Mouse (Mus musculus): ENCODE measurements around the gene Synj2.

Synj2 gene

DNA sequence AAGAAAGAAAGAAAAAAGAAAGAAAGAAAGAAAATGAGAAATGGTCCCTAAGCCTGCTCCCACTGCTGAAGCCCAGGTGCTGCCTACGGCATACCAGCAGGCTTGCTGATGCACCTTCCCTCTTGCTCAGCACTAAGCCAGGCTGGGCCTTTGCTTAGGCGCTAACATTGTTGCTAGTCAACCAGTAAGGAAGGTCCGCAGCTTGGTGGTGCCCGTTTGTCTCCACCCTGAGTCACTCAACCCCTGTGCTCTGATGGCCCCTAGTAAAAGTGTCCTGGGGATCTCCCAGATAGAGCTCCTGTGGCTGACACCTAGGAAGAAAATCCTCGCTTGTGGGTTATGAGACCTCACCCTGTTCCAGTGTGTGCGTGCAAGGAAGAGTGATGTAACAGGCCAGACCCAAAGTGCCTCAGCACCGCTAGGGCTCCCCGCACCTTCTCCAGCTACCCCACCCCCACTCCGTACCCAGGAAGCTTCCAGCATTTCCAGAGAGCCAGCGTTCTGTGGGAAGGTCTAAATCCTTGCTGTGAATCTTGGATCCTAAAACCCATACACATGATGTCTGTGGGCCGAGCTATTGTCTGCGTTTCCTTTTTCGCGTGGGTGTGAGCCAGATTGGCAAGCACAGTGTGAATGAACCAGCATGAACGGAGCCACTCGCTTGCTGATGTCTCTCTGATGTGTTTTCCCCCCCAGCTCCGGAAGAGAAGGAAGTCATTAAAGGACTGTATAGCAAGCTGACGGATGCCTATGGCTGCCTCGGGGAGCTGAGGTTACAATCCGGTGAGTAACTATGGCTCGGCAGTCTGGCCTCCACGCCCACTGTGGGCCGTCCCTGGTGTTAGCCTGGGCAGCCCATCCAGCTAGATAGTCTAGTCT, 34.3 kb downstream of the Synj2 start:
- in situ Hi-C loops (cut with MboI, MseI): no loop called here

DNA sequence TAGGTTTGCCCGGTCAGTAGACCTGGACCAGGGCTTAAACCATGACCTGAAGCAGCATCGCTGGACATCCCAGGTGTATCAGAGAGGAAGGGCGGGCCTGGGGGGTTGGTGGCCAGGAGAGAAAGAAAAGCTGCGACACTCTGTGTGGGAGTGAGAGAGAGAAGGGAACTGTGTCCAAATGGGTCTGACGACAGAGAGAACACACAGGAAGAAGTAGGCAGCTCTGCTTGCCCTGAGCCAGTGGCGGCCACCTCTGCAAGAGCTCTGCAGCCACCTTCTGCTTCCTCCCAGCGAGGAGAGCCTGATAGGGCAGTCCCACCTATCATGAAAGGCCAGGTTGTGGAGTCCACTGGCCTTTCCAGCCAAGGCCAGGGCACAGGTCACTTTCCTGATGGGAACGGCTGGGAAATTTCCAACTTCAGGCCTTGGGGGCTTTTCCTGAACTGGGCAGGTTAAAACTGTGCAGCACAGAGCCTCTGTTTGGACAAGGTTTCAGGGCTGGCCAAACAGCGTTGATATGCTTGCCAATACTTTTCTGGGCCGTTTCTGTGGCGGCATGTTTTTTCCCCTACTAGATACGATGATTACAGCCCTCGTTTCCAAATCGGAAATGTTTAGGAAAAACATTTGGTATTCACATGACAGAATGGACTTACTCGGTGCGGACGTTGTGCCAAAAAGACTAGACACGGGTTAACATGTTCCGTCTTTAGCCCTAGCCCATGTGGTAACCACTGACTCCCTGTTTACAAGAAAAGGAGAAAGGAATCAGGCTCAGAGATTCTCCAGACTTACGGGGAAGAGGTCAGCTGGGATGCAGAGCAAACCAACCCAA, 35.4 kb downstream of the Synj2 start:
- in situ Hi-C loops (cut with MboI, MseI): no loop called here

DNA sequence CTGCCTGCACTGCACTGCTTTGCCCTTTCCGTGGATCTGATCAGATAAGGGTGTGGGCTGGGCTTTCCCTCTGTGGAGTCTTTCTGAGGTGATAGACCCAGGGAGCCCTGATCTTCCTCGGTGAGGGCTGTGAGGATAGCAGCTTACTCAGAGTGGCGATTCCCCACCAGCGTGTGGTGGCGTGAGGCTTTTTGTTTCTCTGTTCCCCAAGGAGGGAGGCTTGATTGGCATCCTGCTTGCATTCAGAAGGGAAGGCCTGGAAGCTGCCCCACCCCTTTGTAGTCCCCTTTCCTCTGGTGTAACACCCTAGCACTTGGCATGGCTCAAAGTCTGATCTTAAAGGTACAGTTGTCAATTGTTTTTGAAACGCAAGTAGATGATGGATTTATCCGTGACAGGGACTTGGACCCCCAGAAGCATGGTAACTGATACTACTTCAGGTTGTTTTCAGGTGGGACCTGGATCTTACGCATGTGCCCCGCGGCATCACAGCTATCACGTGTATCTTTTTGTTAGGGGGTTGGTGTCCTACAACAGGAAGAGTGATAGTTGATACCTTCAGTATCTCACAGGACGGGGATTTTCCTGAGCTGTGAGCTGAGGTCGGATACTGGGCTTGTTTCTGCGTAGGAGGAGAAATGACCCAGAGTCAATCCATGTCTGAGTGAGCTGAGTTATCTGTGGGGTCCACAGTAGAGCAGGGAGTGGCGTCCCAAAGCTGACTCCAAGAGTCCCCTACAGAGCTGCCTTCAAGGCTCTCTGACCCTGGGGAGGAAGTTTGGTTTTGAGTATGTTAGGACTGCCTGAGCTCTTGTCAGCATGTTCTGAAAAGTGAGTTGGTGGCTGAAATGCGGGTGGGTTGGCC, 36.2 kb downstream of the Synj2 start:
- in situ Hi-C loops (cut with MboI, MseI): no loop called here

DNA sequence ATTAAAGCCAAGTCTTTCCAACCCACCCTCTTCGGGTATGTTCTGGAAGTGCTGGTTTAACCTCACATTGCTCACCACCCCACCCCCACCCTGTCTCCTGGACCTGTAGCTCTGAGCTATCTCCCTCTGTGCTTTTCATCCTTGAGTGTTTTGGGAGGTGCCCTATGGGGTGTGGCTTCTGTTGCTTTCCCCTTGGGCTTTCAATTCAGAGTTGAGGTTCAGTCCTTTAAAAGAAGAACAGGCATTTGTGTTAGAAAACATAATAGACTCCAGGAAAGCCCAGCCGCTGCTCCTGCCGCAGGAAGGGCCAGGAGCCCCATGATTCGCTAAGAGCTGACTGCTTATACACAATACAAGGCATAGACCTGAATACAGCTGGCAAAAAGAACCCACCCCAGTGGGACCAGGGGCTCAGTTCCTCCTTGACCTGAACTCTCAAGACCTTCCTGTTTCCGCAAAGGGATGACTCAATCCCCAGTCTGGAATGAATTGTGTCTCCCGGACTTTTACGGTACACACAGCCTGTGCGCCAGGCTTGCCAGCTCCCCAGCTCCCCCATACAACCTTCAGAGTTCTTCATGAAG, 36.9 kb downstream of the Synj2 start:
- in situ Hi-C loops (cut with MboI, MseI): no loop called here

DNA sequence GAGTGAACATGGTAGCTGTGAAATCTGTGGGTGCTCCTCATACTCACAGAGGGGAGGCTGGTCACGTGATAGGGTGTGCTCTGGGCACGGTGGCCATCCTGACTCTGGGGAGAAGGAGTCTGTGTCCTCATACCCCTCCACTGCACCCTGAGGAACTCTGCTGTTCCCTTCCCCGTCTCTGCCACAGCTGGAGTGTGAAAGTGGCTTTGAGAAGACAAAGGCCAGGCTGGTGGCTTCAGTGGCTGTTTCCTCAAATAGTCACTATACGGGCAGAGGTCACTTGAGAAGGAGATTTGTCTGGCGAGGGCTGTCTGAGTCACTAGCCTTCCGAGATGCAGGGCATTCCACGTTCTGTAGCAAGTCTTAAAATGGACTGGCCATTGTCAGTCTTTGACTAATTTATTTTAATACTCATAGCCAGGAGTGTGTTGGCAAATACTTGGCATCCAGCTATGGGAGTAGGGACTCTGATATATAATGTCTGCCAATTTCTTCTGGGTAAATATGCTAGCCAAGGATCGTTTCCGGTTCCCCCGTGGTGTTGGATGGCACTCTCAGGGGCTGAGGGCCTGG, 37.5 kb downstream of the Synj2 start:
- in situ Hi-C loops (cut with MboI, MseI): no loop called here

DNA sequence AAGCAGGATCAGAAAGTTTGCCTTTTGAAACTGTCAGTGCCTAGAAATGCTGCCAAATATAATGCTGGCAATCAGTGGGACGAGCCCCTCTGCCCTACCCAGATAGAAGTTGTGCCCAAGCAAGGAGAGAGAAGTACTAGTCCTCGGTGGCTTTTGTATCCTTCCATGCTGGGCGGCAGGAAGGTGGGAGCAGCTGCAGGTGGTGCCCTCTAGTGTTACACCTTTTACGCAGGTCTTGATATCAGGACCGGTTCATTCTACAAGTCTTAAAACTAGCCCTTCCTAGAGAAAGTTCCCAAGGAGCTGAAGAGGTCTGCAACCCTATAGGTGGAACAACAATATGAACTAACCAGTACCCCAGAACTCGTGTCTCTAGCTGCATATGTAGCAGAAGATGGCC, 39.8 kb downstream of the Synj2 start:
- in situ Hi-C loops (cut with MboI, MseI): no loop called here

DNA sequence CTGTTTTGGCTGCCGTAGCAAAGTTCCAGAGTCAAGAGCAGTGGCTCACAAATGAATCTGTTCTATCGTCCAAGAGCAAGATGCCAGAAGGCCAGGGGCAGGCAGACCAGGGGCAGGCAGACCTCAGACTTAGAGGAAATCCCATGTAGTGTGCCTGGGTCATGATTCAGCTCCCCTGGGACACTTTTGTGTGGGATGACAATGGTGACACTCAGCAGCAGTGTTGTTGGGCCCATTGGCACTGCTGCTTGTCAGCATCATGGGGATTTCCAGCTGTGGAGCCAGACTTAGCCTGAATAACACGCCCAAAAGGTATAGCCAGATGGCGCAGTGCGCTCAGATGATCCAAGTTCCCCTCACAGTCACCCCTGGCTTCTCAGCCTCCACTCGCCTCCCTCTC, 42.1 kb downstream of the Synj2 start:
- in situ Hi-C loops (cut with MboI, MseI): no loop called here

DNA sequence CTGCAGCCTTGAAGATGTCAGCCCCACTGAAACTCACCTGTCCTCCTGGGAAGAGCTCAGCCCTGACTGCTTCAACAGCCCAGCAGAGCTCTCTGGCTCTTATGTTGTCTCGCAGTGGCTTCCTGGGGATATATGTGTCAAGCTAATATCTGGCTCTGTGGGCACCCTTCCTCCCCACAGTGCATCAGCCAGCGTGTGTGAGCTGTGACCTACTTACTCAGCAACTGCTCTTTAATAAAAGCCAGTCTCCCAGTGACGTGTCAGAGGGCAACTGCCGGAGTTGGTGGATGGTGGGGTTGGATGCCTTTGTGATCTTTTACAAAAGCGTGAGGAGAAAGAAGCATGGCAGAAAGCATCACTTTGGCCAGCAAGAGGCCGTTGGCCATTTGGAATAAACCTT, 42.8 kb downstream of the Synj2 start:
- in situ Hi-C loops (cut with MboI, MseI): no loop called here

DNA sequence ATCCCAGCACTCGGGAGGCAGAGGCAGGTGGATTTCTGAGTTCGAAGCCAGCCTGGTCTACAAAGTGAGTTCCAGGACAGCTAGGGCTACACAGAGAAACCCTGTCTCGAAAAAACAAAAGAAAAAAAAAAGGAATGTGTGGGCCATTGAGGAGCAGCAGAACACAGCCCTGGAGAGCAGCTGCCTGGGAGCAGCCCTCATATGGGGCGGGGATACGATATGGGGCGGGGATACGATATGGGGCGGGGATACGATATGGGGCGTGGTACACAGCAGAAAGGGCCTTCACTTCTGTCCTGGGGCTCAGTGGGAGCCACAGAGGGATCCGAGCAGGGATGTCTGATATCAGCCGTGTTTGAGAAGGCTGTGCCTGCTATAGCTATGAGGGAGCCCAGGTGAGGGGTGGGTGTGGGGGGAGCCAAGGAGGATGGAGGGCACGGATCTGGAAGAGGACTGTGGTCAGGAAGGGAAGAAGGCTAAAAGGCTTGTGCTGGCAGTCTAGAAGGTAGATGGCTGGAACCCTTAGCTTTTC, 43.7 kb downstream of the Synj2 start:
- in situ Hi-C loops (cut with MboI, MseI): no loop called here

DNA sequence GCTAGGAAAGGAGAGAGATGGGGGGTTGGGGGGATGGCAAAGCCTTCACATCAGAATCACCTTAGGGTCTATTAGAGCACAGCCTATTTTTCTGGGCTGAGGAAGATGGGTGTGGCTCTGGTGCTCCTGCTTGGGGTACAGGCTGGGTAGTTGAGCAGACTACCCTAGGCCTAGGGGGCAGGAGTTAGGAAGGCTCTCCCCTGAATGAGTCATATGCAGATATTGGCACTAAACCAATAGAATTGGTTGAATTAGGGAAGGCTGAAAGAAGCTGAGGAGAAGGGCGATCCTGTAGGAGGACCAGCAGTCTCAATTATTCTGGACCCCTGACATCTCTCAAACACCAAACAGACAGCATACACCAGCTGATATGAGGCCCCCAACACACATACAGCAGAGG, 44.2 kb downstream of the Synj2 start:
- in situ Hi-C loops (cut with MboI, MseI): no loop called here

DNA sequence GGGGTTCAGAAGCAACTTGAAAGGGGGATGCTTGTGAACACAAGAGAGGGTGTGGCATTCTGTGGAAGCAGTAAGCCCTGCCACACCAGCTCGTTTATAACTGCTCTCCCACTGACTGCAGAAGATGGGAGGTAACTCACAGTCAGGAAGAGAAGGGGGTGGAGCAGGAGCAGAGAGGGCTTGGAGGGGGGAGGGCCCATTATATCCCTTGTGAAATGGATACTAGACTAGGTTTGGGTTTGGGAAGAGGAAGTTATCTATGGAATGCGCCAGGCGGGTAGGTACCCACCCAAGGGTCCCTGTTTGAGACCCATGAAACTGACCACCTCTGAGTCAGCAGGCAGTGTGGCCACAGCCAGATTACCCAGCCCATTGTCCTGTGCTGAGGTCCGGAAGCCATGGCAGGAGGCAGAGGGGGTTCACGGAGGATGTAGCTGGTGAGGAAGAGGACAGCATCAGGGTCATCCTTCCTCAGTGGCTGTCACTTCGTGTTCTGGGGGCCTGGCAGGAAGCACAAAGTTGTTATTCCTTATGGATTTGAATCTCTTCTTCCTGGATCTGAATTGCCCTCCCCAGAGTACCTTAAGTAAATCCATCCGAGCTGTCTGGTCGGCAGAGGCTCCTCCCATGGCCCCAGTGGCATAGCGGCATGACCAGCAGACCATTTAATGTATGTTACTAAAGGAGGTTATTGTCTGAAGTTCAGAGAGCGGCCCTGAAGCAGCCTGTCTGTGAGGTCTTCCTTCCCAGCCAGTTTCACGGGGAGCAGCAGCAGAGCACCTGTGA, 46.4 kb downstream of the Synj2 start:
- in situ Hi-C loops (cut with MboI, MseI): no loop called here

DNA sequence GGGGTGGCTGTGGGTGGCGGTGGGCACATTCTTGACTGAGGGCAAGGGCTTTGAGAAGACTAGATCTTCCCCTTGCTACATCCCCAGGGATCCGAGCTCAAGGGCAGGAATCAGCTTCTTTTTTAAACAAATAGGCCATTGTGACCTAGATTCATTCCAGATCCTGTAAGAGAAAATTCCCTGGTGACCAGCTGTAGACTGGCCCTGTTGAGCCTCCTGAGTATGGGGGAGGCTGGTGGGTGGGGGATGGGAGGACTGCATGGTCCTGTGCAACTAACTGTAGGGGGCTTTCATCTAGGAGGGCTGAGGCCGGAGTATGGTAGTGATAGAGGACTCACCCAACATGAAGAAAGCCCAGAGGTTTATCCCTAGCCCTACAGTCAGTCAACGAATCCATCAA, 47.0 kb downstream of the Synj2 start:
- in situ Hi-C loops (cut with MboI, MseI): no loop called here

DNA sequence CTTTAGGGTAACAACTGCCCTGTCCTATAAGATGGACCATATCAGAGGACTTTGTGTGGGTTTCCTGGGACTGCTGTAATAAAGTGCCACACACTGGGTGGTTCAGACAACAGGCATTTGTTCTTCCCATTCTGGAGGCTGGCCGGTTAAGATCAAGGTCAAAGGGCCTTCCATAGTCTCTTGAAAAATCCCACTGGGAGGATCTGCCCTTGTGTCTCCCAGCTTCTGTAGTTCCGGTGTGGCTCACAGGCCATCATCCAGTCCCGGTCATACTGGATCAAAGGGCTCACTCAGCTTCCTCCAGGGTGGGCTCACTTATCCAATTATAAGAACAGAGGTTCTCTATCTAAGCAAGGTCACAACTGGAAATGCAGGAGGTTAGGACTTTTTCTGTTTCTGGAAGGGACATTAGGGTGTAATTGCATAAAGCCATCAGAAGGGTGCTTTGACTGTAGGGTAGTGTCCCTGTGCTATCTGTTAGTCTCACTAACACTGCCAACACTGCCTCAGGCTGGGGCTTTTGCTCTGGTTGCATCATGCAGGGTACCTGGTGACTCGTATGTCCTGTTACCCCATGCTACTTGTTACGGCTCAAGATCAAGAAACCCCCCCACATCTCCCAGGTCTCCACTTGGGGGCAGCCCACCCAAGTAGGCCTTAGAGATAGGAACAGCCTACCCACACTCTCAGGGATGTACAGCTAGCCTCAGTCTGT, 51.9 kb downstream of the Synj2 start:
- in situ Hi-C loops (cut with MboI, MseI): no loop called here

DNA sequence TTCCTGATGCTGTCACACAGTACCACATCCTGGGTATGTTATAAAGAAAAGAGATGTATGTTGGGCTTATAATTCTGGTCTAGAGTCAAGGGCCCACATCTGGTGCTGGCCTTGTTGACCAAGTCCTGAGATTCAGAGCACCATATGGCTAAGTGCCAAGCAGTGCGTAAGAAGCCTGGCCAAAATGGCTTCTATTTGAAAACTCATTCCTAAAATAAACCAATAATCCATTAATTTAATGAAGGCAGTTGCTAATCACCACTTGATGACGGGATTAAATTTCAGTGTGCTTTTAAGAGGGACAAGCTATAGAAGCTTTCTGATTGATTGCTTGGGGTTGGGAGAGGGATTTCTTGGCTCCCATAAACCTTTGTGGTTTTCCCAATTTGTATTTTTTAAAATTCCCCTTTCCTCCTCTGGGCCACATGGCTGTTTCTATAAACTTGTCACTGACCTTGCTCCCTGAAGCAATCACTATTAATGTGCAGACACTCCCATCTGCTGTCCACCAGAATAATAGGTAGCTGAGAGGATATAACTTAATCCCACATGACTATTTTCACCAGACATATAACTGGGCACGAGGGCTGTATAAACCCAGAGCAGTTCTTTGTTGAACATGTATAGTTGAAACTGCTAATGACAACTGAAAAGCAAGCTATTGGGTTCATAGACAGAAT, 52.6 kb downstream of the Synj2 start:
- in situ Hi-C loops (cut with MboI, MseI): no loop called here

DNA sequence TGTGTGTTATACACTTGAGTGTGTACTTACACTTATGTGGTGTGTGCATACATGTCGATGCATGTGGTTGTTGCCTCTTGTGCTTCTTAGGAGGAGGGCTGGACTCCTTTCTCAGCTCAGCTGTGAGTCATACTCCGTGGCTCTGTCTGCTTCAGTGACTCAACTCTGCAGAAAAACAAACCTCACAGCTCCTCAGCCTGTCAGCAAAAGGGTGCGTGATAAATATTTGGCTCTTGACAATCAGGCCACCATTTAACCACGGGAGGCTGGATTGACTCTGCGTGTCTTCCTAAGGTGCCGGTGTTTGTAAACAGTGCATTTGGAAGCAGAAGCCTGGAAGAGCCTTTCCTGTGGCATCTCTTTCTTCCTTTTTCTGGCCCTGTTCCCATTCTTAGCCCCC, 53.5 kb downstream of the Synj2 start:
- in situ Hi-C loops (cut with MboI, MseI): no loop called here

DNA sequence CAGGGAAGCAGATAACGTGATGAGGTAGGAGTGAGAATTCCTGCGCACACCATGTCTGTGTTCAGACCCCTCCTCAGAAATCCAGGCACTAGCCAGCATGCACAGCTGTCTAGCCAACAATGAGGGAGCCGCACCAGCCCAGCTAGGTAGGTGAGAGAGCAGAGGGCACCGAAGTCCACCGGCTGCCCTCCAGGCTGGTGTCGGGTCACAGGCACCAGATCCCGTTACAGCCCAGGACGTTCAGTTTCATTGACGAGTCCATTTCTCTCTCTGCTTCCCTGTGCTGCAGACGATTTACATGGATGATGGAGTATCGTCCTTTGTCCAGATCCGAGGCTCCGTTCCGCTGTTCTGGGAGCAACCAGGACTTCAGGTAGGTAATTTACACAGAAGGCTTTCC, 55.5 kb downstream of the Synj2 start:
- in situ Hi-C loops (cut with MboI, MseI): no loop called here

DNA sequence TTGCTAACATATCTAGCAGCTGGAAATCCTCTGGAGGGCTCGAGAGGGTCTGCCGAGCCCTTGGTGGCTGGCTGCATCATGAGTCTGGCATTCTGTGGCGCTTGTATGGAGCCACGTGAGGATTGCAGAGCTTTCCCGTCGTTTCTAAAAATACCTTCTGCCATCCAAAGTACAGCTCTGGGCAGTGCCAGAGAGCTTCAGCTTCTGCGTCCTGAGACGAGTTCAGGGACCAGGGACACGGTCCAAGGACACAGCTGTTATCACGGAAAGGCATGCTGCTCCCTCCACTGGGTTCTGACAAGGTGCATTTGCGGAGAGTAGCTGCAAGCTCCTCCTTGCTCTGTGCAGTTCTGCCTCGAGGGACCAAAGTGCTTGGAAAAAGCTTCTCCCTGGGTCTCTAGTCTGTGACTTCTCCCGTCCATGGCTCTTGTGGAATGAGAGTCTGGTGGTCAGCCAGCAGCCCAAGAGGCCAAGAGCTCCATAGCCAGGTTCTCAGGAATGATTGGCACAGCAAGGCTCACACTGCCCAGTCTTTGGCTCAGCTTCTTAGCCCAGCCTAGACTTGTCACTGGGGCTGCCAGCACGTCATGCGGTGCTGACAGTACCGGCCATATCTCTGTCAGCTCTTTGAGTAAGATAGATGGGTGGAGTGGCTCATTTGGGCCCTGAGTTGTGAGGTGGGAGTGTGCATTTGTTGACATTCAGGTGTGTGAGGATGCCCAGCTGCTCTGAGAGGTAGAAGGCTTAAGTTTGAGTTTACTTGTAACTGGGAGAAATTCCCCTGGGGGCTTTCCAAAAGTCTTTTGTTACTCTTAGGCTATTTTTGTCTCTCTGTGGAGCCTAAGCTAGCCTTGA, 56.5 kb downstream of the Synj2 start:
- in situ Hi-C loops (cut with MboI, MseI): no loop called here

DNA sequence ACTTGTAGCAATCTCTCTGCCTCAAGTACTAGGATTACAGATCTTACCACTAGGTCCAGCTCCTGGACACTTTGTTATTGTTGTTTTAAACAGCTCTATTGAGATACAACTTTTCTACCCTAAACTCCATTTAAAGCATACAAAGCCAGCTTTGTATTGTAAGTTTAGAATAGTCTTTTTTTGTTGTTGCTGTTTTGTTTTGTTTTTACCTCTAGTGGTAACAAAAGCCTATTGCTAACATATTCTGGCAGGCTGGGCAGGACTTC, 57.1 kb downstream of the Synj2 start:
- in situ Hi-C loops (cut with MboI, MseI): no loop called here
